Mouse (Mus musculus) bone marrow macrophage, adult 2 months (primary cell): ENCODE measurements at regions not wholly inside any gene's neighbourhood (a gene's known extent, or its start where the extent isn't known, plus 50 kb on each side); places are given as distances from the start of the nearest gene placed in this dataset.

ENCODE experiments used
- CTCF ChIP-seq: IDR thresholded peaks from 2 replicates; pipeline ENCODE4 v1.5.1; 2012; ENCODE audit warnings: low read depth, mild to moderate bottlenecking, low read length, moderate library complexity
- POLR2A ChIP-seq: IDR thresholded peaks from 2 replicates; pipeline ENCODE4 v1.6.1; 2012; ENCODE audit warnings: mild to moderate bottlenecking, low read depth, low read length, borderline replicate concordance

DNA sequence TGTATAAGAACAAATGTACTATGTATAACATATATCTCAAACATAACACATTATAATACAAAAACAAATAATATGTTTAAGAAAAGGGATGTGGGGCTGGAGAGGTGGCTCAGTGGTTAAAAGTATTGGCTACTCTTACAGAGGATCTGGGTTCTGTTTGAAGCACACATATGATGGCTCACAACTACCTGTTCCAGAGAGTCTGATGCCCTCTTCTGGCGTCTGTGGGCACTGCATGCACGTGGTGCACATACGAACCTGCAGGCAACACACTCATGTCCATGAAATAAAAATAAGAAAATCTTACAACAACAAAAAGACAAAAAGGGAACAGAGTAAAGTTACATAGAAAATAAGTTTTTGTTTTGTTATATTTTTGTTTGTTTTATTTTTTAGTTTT, 114.8 kb upstream of the Bmp4 start:
- TF ChIP-seq CTCF (no peak), POLR2A (no peak)
